Mouse (Mus musculus): ENCODE data around the gene Plxna1.

Plxna1 gene

GRCm38 (mm10) chr6:89360709-89361417, 1.6 kb downstream of the Plxna1 start:
- DNase-seq = no peak

- DNase-seq = no peak
These were observed 2.4 kb downstream of the Plxna1 start for GRCm38 (mm10) chr6:89359771-89360708.

- DNase-seq = no peak
These were observed 3.2 kb downstream of the Plxna1 start for GRCm38 (mm10) chr6:89359192-89359591.

- no peak for DNase-seq
These were observed 6.8 kb downstream of the Plxna1 start for GRCm38 (mm10) chr6:89355661-89356060.

GRCm38 (mm10) chr6:89354726-89355125, 7.7 kb downstream of the Plxna1 start:
- DNase-seq = no peak

- no peak for DNase-seq
These were observed 8.3 kb downstream of the Plxna1 start for GRCm38 (mm10) chr6:89354076-89354475.

- DNase-seq = no peak
These were observed 9.3 kb downstream of the Plxna1 start for GRCm38 (mm10) chr6:89353101-89353500.

- no peak for DNase-seq
These were observed 10.8 kb downstream of the Plxna1 start for GRCm38 (mm10) chr6:89351441-89352137.

GRCm38 (mm10) chr6:89350520-89350919, 11.9 kb downstream of the Plxna1 start:
- DNase-seq = no peak

GRCm38 (mm10) chr6:89350037-89350515, 12.3 kb downstream of the Plxna1 start:
- no peak for DNase-seq

- DNase-seq = no peak
These were observed 14.1 kb downstream of the Plxna1 start for GRCm38 (mm10) chr6:89348363-89348762.

GRCm38 (mm10) chr6:89347792-89348191, 14.6 kb downstream of the Plxna1 start:
- DNase-seq = no peak

GRCm38 (mm10) chr6:89345855-89346254, 16.6 kb downstream of the Plxna1 start:
- DNase-seq = no peak

- peak; percentile 47 for DNase-seq
These were observed 17.0 kb downstream of the Plxna1 start for GRCm38 (mm10) chr6:89345486-89345785.

GRCm38 (mm10) chr6:89344613-89345485, 17.6 kb downstream of the Plxna1 start:
- DNase-seq = peak; percentile 78

GRCm38 (mm10) chr6:89341981-89342380, 20.4 kb downstream of the Plxna1 start:
- no peak for DNase-seq

- DNase-seq = no peak
These were observed 23.0 kb downstream of the Plxna1 start for GRCm38 (mm10) chr6:89339447-89339846.

GRCm38 (mm10) chr6:89338733-89339132, 23.7 kb downstream of the Plxna1 start:
- DNase-seq = no peak

- DNase-seq = no peak
These were observed 24.8 kb downstream of the Plxna1 start for GRCm38 (mm10) chr6:89337574-89337973.

- DNase-seq = no peak
These were observed 28.3 kb downstream of the Plxna1 start for GRCm38 (mm10) chr6:89333964-89334702.

- no peak for DNase-seq
These were observed 31.5 kb downstream of the Plxna1 start for GRCm38 (mm10) chr6:89330957-89331356.

GRCm38 (mm10) chr6:89328634-89329033, 33.8 kb downstream of the Plxna1 start:
- no peak for DNase-seq
